Mouse (Mus musculus) limb, embryonic 12.5 days (tissue): Measurements from ENCODE around the gene Slc47a2. TPM values are rescaled to one million over a fixed set of nuclear protein-coding genes. Genes with fewer than 3 reads are reported as not detected.

Experiments
- ATAC-seq: fragments of 200-750 bp; cut with Nextera tagmentation; 2 replicates; pipeline ENCODE4 v1.8.0; 2017; ENCODE audit warnings: low read depth, moderate TSS enrichment; ENCODE audit not compliant: insufficient number of reproducible peaks, insufficient read depth, low FRiP score, low TSS enrichment
- H3K27ac ChIP-seq: fragments of 300-500 bp; sonication (generic); 2 replicates; pipeline ENCODE4 v1.5.1; 2016; ENCODE audit warnings: mild to moderate bottlenecking, moderate library complexity
- H3K27me3 ChIP-seq: fragments of 300-500 bp; sonication (generic); 2 replicates; pipeline ENCODE4 v1.6.1; 2016; ENCODE audit warnings: mild to moderate bottlenecking, moderate library complexity
- H3K36me3 ChIP-seq: fragments of 300-500 bp; sonication (generic); 2 replicates; pipeline ENCODE4 v1.6.1; 2016; ENCODE audit warnings: mild to moderate bottlenecking, moderate library complexity
- H3K4me1 ChIP-seq: fragments of 300-500 bp; sonication (generic); replicated peaks from 2 replicates; pipeline ENCODE4 v1.6.1; 2016
- H3K4me2 ChIP-seq: fragments of 300-500 bp; sonication (generic); 2 replicates; pipeline ENCODE4 v1.6.1; 2016; ENCODE audit warnings: mild to moderate bottlenecking, moderate library complexity
- H3K4me3 ChIP-seq: fragments of 300-500 bp; sonication (generic); replicated peaks from 2 replicates; pipeline ENCODE4 v1.5.1; 2016; ENCODE audit warnings: mild to moderate bottlenecking
- H3K9ac ChIP-seq: fragments of 300-500 bp; sonication (generic); replicated peaks from 2 replicates; pipeline ENCODE4 v1.6.1; 2016; ENCODE audit warnings: mild to moderate bottlenecking, moderate library complexity
- H3K9me3 ChIP-seq: fragments of 300-500 bp; sonication (generic); 2 replicates; pipeline ENCODE4 v1.6.1; 2016; ENCODE audit warnings: mild to moderate bottlenecking, moderate library complexity
- WGBS: fragments of 180-500 bp; shearing (Covaris S2); methylation state at CpG from one replicate; pipeline ENCODE4 v1.1.7; 2016; 5-methylcytosine and 5-hydroxymethylcytosine counted together
- polyA plus RNA-seq: library from polyadenylated mRNA; unstranded; fragments of >200 nt; fragmentation: Nextera tagmentation; extraction: Ambion mirVana; gene quantifications from 2 replicates; pipeline ENCODE4 v1.2.1, GENCODE M21; 2016

Gene Slc47a2
- polyA plus RNA-seq = not detected in 2 replicates

DNA sequence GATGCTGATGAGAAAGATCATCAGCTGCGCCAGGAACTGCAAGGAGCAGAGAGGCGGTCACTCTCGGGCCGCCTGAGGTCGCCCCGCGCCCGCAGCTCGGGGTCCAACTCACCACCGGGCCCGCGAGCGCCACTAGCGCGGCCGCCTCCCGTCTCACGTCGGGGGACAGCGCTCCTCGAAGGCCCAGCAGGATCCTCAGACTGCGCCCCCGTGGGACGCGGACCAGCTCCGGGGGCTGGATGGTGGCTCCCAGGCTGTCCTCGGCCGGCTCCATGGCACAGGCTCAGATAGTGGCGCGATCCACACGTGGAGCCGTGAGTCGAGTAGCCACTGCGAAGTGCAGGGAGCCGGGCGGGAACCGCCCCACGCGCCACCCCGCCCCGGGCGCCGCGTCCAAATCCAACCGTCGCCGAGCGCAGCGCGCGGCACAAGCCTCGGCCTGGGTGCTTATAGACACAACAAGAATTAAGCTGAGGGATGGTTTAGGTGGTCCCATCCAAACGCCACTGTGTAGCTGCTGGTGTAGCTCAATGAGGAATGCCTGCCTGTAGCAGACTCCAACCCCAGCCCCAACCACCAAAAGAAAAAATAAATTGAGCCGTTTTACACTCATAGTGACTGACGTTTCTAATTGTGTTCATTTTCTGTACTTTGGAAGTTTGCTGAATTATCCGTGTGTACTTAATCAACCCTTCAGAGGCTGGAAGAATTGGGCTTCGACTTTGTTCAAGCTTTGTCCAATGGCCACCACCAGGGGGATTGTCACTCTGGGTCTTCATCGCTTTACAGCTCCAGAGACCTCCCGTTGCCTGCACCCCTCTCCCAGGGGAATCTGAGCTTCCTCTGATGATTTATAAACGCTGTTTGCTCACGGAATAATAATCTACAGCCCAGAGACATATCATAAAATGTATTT, at the start of gene Slc47a2:
Gene Slc47a2 (minus strand): TSS at position 356 of the 916 bp plus-strand sequence.
- ATAC-seq = no peak
- Histone ChIP-seq H3K27me3 (peaks cover 73% of the 10 kb centered on the region), H3K4me3 (peak within 1 kb of the TSS; percentile 43), H3K4me1 (peaks cover 6% of the 10 kb centered on the region; the same call in 1 of the 2 replicates), H3K27ac (no peak within 1 kb of the TSS), H3K9me3 (no peaks in the 10 kb centered on the region), H3K9ac (0 out of 2 replicates have a peak within 1 kb of the TSS, but pooled peaks have one; percentile 31), H3K36me3 (no peaks in the 10 kb centered on the region), H3K4me2 (peak within 1 kb of the TSS; percentile 72)
- WGBS = 4% methylated on average over 61 of the region's 61 CpGs

- Histone ChIP-seq H3K4me2 (no peak overlapping the region), H3K4me3 (no peak overlapping the region), H3K9ac (no peak overlapping the region), H3K36me3 (no peaks in the 10 kb centered on the region), H3K27ac (no peak overlapping the region), H3K27me3 (no peaks in the 10 kb centered on the region), H3K9me3 (peaks cover 6% of the 10 kb centered on the region; the same call in 1 of the 2 replicates), H3K4me1 (no peaks in the 10 kb centered on the region)
- 78% methylated on average over 4 of the region's 4 CpGs for WGBS
- no peak for ATAC-seq
These were observed 46.3 kb upstream of the Slc47a2 start for GRCm38 (mm10) chr11:61388936-61389335.

GRCm38 (mm10) chr11:61388012-61388411, 45.4 kb upstream of the Slc47a2 start:
- ATAC-seq = no peak
- Histone ChIP-seq H3K27me3 (no peaks in the 10 kb centered on the region), H3K4me1 (no peaks in the 10 kb centered on the region), H3K9ac (no peak overlapping the region), H3K9me3 (peaks cover 6% of the 10 kb centered on the region; the same call in 1 of the 2 replicates), H3K4me2 (no peak overlapping the region), H3K4me3 (no peak overlapping the region), H3K36me3 (no peaks in the 10 kb centered on the region), H3K27ac (no peak overlapping the region)
- 66% methylated on average over 6 of the region's 6 CpGs for WGBS

DNA sequence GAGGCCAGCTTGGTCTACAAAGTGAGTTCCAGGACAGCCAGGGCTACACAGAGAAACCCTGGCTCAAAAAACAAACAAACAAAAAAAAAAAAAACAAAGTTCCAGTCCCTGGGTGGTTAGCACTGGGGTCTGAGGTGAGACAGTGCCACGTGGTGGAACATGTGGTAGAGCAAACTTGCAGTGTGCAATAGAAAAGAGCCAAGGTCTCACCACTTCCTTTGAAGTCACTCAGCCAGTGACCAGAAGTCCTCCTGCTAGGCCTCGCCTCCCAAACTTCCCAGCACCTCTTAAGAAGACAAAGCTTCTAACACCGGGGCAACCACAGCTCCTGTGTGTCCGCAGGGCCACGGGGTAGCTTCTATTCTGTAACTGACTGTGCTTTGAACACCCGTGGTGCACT, 44.6 kb upstream of the Slc47a2 start:
- Histone ChIP-seq H3K36me3 (no peaks in the 10 kb centered on the region), H3K4me3 (no peak overlapping the region), H3K9ac (no peak overlapping the region), H3K4me2 (no peak overlapping the region), H3K27me3 (no peaks in the 10 kb centered on the region), H3K4me1 (no peaks in the 10 kb centered on the region), H3K9me3 (peaks cover 6% of the 10 kb centered on the region; the same call in 1 of the 2 replicates), H3K27ac (no peak overlapping the region)
- WGBS = 65% methylated on average over 6 of the region's 6 CpGs
- ATAC-seq = no peak

DNA sequence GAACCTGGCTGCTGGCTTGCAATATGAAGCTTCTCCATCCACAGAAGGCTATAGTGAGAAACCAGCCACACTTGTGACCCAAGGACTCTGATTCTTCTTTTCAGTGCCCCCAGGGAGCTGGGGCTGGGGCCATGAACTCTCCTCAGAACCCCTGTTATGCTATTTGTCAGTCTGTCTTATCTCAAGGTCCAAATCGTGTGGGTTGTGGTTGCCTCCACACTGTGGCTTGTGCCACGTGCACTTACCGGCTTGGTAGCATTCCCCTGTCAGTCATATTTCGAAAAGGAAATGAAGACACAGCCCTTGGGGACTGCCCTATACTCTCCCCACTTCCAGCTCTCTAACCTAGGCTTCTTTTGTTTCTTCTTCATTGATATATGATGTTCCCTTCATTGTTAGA, 43.1 kb upstream of the Slc47a2 start:
- Histone ChIP-seq H3K4me3 (no peak overlapping the region), H3K4me1 (no peaks in the 10 kb centered on the region), H3K36me3 (no peaks in the 10 kb centered on the region), H3K9ac (no peak overlapping the region), H3K27ac (no peak overlapping the region), H3K4me2 (no peak overlapping the region), H3K9me3 (no peaks in the 10 kb centered on the region), H3K27me3 (peaks cover 6% of the 10 kb centered on the region)
- no peak for ATAC-seq
- WGBS = 80% methylated on average over 4 of the region's 4 CpGs

DNA sequence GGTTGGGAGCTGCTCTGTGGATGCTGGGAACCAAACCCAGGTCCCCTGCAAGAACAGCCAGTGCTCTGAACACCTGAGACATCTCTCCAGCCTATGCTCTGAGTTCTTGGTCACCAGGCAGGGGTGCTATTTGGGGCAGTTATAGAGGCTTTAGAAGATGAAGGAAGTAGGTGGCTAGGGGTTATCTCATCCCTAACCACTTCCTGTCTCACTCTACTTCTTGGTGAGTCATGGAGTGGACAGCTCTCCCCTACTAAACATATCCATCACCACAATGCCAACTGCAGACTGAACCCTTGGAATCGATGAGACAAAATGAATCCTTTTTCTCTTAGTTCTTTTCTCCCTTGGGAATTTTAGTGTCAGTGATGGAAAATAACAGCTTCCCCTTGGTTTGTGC, 38.6 kb upstream of the Slc47a2 start:
- WGBS = 84% methylated on average over 1 of the region's 1 CpGs
- H3K27ac ChIP-seq = no peak overlapping the region
- H3K4me2 ChIP-seq = no peak overlapping the region

GRCm38 (mm10) chr11:61378651-61379050, 36.0 kb upstream of the Slc47a2 start:
- Histone ChIP-seq H3K9me3 (no peaks in the 10 kb centered on the region), H3K4me2 (no peak overlapping the region), H3K4me3 (no peak overlapping the region), H3K27ac (no peak overlapping the region), H3K27me3 (peaks cover 66% of the 10 kb centered on the region), H3K36me3 (no peaks in the 10 kb centered on the region), H3K4me1 (peaks cover 15% of the 10 kb centered on the region), H3K9ac (no peak overlapping the region)
- ATAC-seq = no peak
- 73% methylated on average over 4 of the region's 4 CpGs for WGBS

More for the DNA sequence above, 38.6 kb upstream of the Slc47a2 start:
- Histone ChIP-seq H3K4me1 (peaks cover 15% of the 10 kb centered on the region), H3K9ac (no peak overlapping the region), H3K27me3 (peaks cover 48% of the 10 kb centered on the region), H3K9me3 (no peaks in the 10 kb centered on the region), H3K4me3 (no peak overlapping the region), H3K36me3 (no peaks in the 10 kb centered on the region)
- no peak for ATAC-seq

GRCm38 (mm10) chr11:61377881-61378613, 35.4 kb upstream of the Slc47a2 start, which contains the start of gene Slc47a1:
TSS of gene Slc47a1 (minus strand) at chr11:61378345.
- Histone ChIP-seq H3K9me3 (no peaks in the 10 kb centered on the region), H3K4me3 (peak within 1 kb of the TSS; percentile 38), H3K27me3 (peaks cover 66% of the 10 kb centered on the region), H3K9ac (peak within 1 kb of the TSS; percentile 53), H3K27ac (no peak within 1 kb of the TSS), H3K4me2 (peak within 1 kb of the TSS; percentile 78), H3K4me1 (peaks cover 15% of the 10 kb centered on the region), H3K36me3 (no peaks in the 10 kb centered on the region)
- 14% methylated on average over 39 of the region's 39 CpGs for WGBS
- no peak for ATAC-seq

- Histone ChIP-seq H3K4me1 (no peaks in the 10 kb centered on the region), H3K4me2 (no peak overlapping the region), H3K27me3 (peaks cover 12% of the 10 kb centered on the region), H3K27ac (no peak overlapping the region), H3K9me3 (no peaks in the 10 kb centered on the region), H3K36me3 (no peaks in the 10 kb centered on the region), H3K4me3 (no peak overlapping the region), H3K9ac (no peak overlapping the region)
- 95% methylated on average over 2 of the region's 2 CpGs for WGBS
- ATAC-seq = no peak
These were observed 26.0 kb upstream of the Slc47a2 start for GRCm38 (mm10) chr11:61368668-61369067.

- no peak overlapping the region for H3K9ac ChIP-seq
- no peak overlapping the region for H3K4me2 ChIP-seq
- H3K27ac ChIP-seq = no peak overlapping the region
- peaks cover 12% of the 10 kb centered on the region for H3K27me3 ChIP-seq
- no peaks in the 10 kb centered on the region for H3K4me1 ChIP-seq
- H3K4me3 ChIP-seq = no peak overlapping the region
- no peaks in the 10 kb centered on the region for H3K9me3 ChIP-seq
- no peak for ATAC-seq
- 80% methylated on average over 9 of the region's 9 CpGs for WGBS
- no peaks in the 10 kb centered on the region for H3K36me3 ChIP-seq
These were observed 24.0 kb upstream of the Slc47a2 start for GRCm38 (mm10) chr11:61366517-61367273.
